Mouse (Mus musculus): ENCODE measurements around the gene Cdc5l.

DNA sequence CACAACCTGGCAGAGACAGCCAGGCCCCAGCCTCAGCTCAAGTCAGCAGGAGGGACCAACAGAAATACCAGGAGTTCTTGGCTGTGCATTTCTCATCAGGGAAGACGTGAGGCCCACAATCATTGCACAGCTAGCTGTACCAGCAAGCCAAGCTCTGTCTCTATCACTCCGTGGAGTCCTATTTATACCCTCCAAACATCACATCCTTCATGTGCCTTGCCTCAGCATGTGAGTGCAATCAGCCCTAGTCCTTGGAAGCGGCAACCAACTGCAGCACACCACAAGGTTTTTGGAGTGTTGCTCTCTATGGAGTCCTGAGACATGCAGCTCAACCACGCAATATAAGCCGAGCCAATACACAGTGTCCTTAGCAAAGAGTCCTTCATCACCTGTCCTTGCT, 43.6 kb downstream of the Cdc5l start:
- TF ChIP-seq POLR2A (IDR thresholded peaks at IDR 0.05; ENCODE audit: insufficient read depth, low read depth, low read length) (no peak), CTCF (IDR thresholded peaks at IDR 0.05; ENCODE audit: insufficient read depth, low read depth, low read length) (no peak)

All from olfactory bulb, adult 2 months (tissue).